Comparison of ENCODE assay signal across 24 mouse cellular contexts in genomic region chr2:17935466-17935865, GRCm38 (mm10).
DNase-seq lines count a peak whose midpoint lies in the region; ATAC-seq and TF ChIP-seq lines count a peak whose summit lies in the region.
"Had no signal": no experiment of that assay in that cellular context is flagged by ENCODE, and none has a peak within 500 bp of the region (broad histone marks: within the 10 kb centered on the region; RNA-seq: fewer than 3 reads in every experiment).

No protein-coding gene starts in this region.

- no peak for ATAC-seq in monocyte, adult 5-6 weeks (replicated peaks; ENCODE audit: insufficient number of reproducible peaks, low FRiP score, low TSS enrichment, poor library complexity, severe bottlenecking)
- ATAC-seq: forebrain, embryonic 14.5 days; forebrain, embryonic 16.5 days had no signal

- H3K27me3 ChIP-seq in E14TG2a.4 (ENCODE audit: insufficient read depth, low read length): no peaks in the 10 kb centered on the region
- H3K27me3 ChIP-seq in ES-Bruce4 (ENCODE audit: control insufficient read depth, insufficient read depth, low read length, poor library complexity, severe bottlenecking): no peaks in the 10 kb centered on the region
- H3K27me3 ChIP-seq: embryonic facial prominence, embryonic 13.5 days; embryonic facial prominence, embryonic 15.5 days; forebrain, embryonic 12.5 days had no signal

- H3K27ac ChIP-seq in ES-Bruce4 (ENCODE audit: insufficient read depth, low read length): peak overlapping the region; percentile 64
- peak overlapping the region; percentile 79 for H3K27ac ChIP-seq in ES-E14 (ENCODE audit: insufficient read depth, low read depth, low read length, poor library complexity, severe bottlenecking)
- H3K27ac ChIP-seq in left cerebral cortex, adult 2 months: no peak overlapping the region
- H3K27ac ChIP-seq: embryonic facial prominence, embryonic 13.5 days; embryonic facial prominence, embryonic 15.5 days; forebrain, embryonic 10.5 days; forebrain, embryonic 12.5 days had no signal

- intact Hi-C loops in left cerebral cortex, adult 2 months (cut with DNase I): no loop called here

- H3K4me1 ChIP-seq in E14TG2a.4 (replicated peaks; ENCODE audit: low read depth, low read length) (peaks cover 93% of the 10 kb centered on the region), ES-Bruce4 (ENCODE audit: control insufficient read depth, insufficient read depth, low read length) (peaks cover 3% of the 10 kb centered on the region), ES-E14 (ENCODE audit: control insufficient read depth in 2 of 2, insufficient read depth in 2 of 2, low read length in 2 of 2, poor library complexity in 1 of 2) (peaks cover 19 to 35% of the 10 kb centered on the region in 2 experiments)

- peaks cover 24% of the 10 kb centered on the region; the same call in 1 of the 2 replicates for H3K36me3 ChIP-seq in E14TG2a.4 (ENCODE audit: insufficient read depth, low read length)
- no peaks in the 10 kb centered on the region for H3K36me3 ChIP-seq in ES-Bruce4 (ENCODE audit: control insufficient read depth, insufficient read depth, low read length, poor library complexity, severe bottlenecking)
- no peaks in the 10 kb centered on the region for H3K36me3 ChIP-seq in ES-E14 (ENCODE audit: control insufficient read depth, insufficient read depth, low read length, poor library complexity, severe bottlenecking)
- H3K36me3 ChIP-seq: embryonic facial prominence, embryonic 13.5 days; embryonic facial prominence, embryonic 15.5 days; forebrain, embryonic 10.5 days; forebrain, embryonic 12.5 days had no signal

- TF ChIP-seq CTCF in E14TG2a.4 (conservative IDR thresholded peaks at IDR 0.05; ENCODE audit: low read length): no peak
- TF ChIP-seq CTCF in ES-Bruce4 (IDR thresholded peaks at IDR 0.05; ENCODE audit: low read depth, low read length): peak; percentile 11
- TF ChIP-seq CTCF in left cerebral cortex, adult 2 months (IDR thresholded peaks at IDR 0.05): no peak

- H3K9me3 ChIP-seq in E14TG2a.4 (ENCODE audit: low read length) (no peaks in the 10 kb centered on the region), ES-Bruce4 (replicated peaks; ENCODE audit: control insufficient read depth, insufficient read depth, low read length, poor library complexity, severe bottlenecking) (no peaks in the 10 kb centered on the region), ES-E14 (ENCODE audit: control insufficient read depth, insufficient read depth, low read depth, low read length) (no peaks in the 10 kb centered on the region)
- H3K9me3 ChIP-seq: embryonic facial prominence, embryonic 13.5 days; embryonic facial prominence, embryonic 15.5 days; forebrain, embryonic 12.5 days had no signal

- TF ChIP-seq EP300 in ES-Bruce4 (IDR thresholded peaks at IDR 0.05; ENCODE audit: insufficient read depth, low read depth, low read length): no peak

- no peak for DNase-seq in ES-E14 (ENCODE audit: low read depth, low spot score)
- peak; percentile 76 for DNase-seq in ZHBTc4 (ENCODE audit: low read depth, low spot score)
- DNase-seq in gastrocnemius, postnatal 4 days (ENCODE audit: low spot score in 2 of 2): no peak
- DNase-seq in left cerebral cortex, adult 2 months (ENCODE audit: extremely low spot score in 1 of 2, low spot score in 2 of 2): no peak
- DNase-seq: adrenal gland, adult 2 months; adrenal gland, postnatal 10 days; adrenal gland, postnatal 25 days; cerebellum, adult 11 months; cerebellum, adult 18-20 months; cerebellum, adult 8-10 months; cerebellum, adult 9-11 months; cerebellum, postnatal 14 days; cerebellum, postnatal 36 days; embryo, embryonic 11 days had no signal

- TF ChIP-seq POLR2A in ES-Bruce4 (IDR thresholded peaks at IDR 0.05; ENCODE audit: insufficient read depth, low read length): no peak

- H3K9ac ChIP-seq in ES-Bruce4 (ENCODE audit: low read depth, poor library complexity, severe bottlenecking) (peak overlapping the region; percentile 55), ES-E14 (ENCODE audit: insufficient read depth, low read depth, low read length, poor library complexity, severe bottlenecking) (peak overlapping the region; percentile 39; the same call in 1 of the 2 replicates)
- H3K9ac ChIP-seq: embryonic facial prominence, embryonic 13.5 days; embryonic facial prominence, embryonic 15.5 days; forebrain, embryonic 12.5 days had no signal

- in situ Hi-C loops in ES-E14 (cut with MboI; ENCODE audit: low sequenced_read_pairs in 2 of 2, unreplicated experiment in 2 of 2): no loop called here

- H3K4me3 ChIP-seq in E14TG2a.4 (replicated peaks; ENCODE audit: low read length): peak overlapping the region; percentile 72
- H3K4me3 ChIP-seq in ES-Bruce4 (ENCODE audit: low read depth, low read length): peak overlapping the region; percentile 23
- H3K4me3 ChIP-seq in ES-E14 (ENCODE audit: insufficient read depth in 1 of 2, low read depth in 1 of 2, low read length in 2 of 2, poor library complexity in 1 of 2, severe bottlenecking in 1 of 2): peak overlapping the region; percentile 47 to 66
- H3K4me3 ChIP-seq in left cerebral cortex, adult 2 months: no peak overlapping the region
- H3K4me3 ChIP-seq: embryonic facial prominence, embryonic 13.5 days; embryonic facial prominence, embryonic 15.5 days; erythroblast, embryonic 14.5 days; forebrain, embryonic 10.5 days; forebrain, embryonic 12.5 days had no signal

TF ChIP-seq in ES-E14, 5 proteins besides CTCF, POLR2A, EP300 and RAD21:
- no peak for TF ChIP-seq ZC3H11A (IDR thresholded peaks at IDR 0.05; ENCODE audit: borderline replicate concordance, low read depth, low read length)
- no peak for TF ChIP-seq ZNF384 (IDR thresholded peaks at IDR 0.05; ENCODE audit: low read depth, low read length)
- no peak for TF ChIP-seq CHD2 (IDR thresholded peaks at IDR 0.05; ENCODE audit: low read depth, low read length)
- TF ChIP-seq MAFK (IDR thresholded peaks at IDR 0.05; ENCODE audit: insufficient read depth, low read depth, low read length): no peak
- TF ChIP-seq HCFC1 (IDR thresholded peaks at IDR 0.05; ENCODE audit: borderline replicate concordance, insufficient read depth, low read length): no peak
